Mouse (Mus musculus): ENCODE measurements around the gene Rbp2.

Gene Rbp2

DNA sequence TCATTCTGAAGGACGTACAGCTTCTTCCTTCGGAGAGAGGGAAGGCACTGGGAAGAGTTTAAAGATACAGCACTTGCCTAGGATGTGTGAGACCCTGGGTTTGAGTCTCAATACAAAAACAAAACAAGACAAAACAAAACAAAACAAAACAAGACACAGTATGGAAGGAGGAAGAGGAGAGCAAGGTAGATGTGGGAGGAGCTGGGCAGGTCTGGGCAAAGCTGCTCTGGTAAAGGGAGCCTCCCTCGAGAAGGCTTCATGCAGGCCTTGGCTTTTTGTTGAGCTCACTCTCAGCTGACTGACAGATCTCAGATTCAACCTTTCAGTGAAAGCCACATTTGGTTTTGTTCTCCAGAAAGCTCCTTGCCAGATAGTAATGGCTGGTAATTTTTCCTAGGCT, at the start of gene Rbp2:
Gene Rbp2, plus strand, starts transcription at position 301 of the 400 bp plus-strand sequence.
- no peak for DNase-seq (ENCODE audit: low spot score)

DNA sequence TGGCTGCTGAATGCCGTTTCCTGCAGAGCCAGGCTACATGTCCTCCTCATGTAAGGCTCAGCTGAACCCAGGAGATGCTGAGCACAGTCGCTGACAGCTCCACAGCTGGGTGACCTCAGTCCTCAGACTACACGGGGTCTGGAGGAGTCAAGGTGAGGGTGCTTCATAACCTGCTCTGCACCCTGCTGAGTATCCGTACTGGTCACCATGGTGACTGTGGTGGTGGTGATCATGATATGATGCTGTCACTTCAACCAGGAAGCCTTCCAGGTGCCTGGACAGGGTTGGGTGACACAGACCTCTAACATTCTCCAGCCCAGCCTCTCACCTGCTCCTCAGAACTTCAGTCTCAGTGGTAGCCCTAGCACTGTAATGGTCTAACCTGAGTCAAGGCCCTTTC, 48.1 kb upstream of the Rbp2 start:
- no peak for DNase-seq (ENCODE audit: low spot score)

DNA sequence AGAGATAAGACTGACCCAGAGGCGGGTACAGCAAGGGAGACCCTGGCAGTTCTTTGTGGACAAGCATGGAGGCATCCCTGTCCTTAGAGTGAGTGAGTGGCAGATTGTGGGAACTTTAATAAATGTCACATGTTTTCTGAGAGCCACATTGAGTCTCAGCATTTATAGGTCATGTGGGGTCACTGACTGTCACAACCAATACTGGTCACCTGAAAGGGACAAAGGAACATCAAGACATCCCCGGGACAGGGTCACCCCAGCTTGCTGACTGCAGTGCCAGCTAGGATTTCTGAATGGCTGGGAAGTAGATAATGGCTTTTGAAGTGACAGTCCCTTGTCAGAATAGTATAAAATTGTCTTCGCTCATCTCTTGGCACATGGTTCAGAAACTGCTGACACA, 46.8 kb upstream of the Rbp2 start:
- DNase-seq (ENCODE audit: low spot score) = no peak

DNA sequence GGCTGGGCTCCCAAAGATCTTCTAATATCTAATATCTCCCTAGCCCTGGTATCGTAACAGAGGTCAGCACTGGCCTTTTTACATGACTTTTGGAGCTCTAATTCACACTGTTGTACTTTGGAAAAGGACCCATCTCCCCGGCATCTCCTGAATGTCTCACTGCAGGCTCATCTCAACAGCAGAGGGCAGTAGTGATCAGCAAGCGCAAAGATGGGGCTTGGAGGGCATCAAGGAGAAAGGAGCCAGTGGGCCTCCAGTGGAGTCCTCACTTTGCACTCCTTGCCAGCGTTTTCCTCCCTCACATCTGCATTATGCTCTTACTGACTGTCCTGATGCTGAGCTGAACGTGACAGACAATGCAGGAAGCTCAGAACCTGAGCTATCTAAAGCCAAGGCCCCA, 43.3 kb upstream of the Rbp2 start:
- DNase-seq (ENCODE audit: low spot score) = no peak

DNA sequence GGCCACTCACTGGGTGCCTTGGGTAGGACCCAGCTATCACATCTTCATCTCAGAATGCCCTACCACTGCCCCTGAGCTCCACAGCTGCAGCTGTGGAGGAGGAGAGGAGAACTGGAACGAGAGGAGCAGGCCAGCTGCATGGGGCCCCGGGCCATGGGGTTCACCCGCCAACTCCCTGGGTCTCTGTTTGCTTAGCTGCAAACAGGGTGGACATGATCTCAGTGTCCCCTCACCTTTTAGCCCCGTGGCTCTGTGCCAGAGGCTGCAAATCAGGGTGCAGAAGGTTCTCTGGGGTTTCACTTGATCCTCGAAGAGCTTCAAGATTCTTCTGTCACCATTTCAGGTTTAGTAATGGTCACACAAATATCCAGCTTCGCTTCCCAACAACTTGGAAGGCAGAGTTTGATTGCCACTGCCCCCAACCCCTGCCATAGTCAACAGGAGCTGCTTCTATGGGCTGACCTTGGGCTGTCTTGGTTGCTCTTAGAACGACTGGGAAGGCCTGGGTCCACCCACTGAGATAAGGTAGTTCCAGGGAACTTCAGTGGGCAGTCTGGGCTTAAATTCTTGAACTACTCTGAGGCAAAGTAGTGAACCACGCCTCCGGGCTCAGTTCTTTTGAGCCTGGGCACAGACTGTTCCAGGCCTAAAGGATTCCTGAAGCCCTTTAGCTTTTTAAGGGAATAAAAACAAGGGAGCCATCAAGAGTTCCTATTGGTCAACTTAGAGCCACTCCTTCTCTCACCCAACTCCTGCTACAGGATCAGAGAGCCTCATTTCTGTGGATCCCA, 40.4 kb upstream of the Rbp2 start:
- no peak for DNase-seq (ENCODE audit: low spot score)

DNA sequence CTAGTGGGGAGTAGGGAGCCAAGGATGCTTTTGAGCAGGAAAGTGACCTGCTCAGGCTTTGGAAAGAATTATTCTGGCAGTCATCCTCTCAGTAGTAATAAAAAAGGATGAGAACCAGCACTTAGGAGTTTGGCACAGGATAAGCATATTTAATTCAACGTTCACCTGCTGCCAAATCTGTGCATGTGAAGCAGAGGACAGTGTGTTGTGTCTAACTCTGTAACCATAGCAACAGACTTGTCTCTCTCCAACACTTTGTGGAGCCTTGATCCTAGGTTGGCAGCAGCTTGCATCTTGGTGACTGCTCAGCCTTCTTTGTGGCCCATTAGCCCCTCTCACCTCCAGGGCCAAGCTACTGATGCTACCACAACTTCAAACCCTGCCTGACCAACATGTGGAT, 34.9 kb upstream of the Rbp2 start:
- DNase-seq (ENCODE audit: low spot score) = no peak

DNA sequence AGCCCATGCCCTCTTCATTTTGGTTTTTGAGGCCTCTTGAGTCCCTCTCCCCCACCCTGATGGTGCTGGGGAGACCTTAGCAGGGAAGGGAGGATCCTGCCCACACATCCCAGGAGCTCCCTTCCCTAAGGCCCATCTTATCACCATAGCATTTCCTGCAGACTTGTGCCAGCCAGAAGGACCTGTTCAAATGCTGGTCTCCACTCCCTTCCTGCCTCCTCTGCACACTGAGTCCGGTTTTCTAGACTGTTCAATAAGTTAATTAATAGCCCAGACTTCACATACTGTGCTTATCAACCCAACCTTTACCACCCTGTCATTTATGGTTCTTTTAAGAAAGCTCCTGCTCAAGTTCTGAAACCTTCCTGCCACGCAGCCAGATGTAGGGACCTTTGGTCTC, 19.2 kb upstream of the Rbp2 start:
- no peak for DNase-seq (ENCODE audit: low spot score)

DNA sequence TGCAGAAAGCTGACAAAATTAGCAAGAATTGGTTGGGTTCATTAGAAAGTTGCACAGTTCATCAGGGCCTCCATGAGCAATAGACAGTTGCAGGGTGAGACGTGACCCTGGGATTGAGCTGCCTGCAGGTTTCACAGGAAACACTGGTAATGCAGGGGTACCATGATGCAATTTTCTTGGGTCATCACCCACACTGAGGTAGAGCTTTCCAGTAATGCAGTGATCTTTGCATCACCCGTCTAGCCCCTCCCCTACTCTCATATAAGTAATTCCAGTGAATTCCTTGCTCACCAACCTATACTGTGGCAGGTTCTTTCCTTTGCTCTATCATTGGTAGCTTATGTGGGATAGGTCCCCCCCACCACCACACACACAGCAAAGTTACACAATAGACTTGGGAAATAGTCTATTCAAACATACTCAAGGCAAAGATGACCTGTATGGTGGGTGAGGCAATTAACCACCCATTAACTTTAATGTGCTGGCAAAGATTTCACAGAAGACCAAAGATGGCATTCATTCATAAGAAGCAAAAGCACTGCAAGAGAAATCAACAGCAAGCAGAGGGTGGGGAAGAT, 5.7 kb upstream of the Rbp2 start:
- no peak for DNase-seq (ENCODE audit: low spot score)

DNA sequence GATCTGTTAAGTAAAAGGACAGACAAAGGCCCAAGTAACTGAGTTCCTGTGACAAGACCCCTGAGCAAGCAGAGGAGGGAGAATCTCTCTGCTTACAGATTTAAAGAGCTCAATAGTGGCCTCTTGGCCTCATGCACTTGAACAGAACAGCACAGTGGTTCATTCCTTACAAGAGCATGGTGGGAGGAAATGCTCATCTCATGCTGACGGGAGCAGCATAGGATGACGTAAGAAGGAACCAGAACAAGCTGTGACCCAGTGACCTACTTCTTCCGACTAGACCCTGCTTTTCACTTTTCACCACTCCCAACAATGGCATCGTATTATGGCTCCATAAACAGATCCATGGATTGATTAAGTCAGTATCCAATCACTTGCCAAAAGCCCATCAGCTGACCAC, 3.7 kb upstream of the Rbp2 start:
- no peak for DNase-seq (ENCODE audit: low spot score)

DNA sequence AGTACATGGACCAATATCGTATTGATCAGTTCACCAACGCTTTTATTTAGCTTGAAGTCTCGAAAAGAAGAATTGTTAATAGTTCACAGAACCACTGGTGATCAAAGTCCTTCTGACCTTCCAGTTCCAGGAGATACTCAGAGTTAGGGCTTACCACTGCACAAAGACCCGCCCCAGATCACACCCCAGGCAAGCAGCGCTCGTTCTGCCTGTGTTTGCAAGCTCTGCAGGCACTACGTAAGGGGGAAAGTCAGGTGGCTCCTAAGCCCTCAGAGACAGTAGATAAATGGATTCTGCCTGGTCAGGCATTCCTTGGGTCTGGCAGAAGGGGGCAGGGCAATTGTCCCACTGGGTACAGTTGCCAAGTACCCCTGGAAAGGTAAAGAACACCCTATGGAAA, 895 bp upstream of the Rbp2 start:
- no peak for DNase-seq (ENCODE audit: low spot score)

DNA sequence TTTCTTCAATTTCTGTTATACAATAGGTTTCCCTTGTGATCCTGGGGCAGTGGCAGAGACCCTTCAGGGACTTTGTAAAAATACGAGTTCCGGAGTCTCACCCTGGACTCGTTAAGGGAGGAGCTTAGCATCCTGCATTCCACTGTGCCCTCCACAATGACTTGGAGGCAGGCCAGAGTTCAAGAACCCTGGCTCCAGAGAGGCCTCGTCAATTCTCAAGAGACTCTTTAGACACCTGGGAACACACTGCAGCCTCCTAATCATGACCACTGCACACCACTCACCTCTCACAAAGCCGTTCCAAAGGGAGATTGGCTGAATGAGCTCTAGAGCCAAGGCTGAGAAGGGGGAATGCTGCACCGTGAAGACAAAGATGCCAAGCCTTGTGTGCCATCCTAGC, 1.4 kb downstream of the Rbp2 start:
- DNase-seq (ENCODE audit: low spot score) = no peak

DNA sequence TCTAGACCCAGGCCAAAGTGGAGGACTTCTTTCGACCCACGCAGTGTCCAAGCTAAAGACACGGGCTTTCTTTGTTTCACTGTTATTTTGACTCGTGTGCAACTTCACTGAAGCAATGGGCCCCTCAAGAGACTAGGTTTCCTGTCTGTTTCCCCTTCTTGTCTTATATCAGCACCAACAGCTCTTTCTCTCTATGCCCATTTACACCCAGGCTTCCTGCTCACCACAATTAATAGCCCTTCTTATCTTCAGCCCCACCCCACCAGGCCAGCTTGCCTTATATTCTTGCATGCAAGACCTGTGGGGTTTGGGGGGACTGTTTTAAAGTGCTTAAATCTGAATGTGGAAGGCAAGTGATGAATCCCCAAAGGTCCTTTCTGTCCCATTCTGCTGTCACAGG, 3.6 kb downstream of the Rbp2 start:
- no peak for DNase-seq (ENCODE audit: low spot score)

DNA sequence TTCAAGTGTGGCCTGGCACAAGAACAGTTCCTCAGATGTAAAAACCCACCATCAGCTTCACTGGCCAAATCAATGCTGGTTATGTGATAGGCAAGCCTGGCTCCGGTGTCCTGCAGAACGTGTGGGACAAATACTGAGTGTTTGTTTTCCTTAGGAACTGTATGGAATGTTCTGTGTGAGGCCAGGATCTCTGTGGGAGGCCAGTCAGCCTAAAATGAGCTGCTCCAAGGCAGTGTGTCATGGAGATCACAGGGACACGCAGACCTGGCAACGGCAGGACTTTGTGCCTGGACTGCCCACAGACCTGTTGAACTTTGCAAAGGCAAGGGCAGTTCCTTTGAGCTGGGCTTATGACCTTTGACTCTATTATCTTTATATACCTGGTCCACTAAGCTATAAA, 4.2 kb downstream of the Rbp2 start:
- no peak for DNase-seq (ENCODE audit: low spot score)

DNA sequence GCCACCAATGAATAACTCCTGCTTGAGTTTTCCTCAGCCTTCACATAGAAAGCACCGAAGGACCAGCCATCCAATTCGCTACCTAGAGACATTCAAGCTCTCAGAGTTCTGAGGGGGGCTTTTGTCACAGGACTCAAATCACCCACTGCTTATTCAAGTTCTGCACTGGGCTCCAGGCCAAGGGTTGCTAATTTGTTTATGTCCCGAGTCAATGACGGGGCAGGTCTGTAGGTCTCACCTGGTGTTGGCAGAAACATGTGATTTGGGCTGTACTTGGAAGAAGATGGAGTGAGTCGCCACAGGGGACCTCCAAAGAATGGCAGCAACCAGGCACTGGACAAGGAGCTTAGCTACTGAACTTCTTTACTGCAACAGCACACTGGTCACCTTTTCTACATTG, 5.2 kb downstream of the Rbp2 start:
- DNase-seq (ENCODE audit: low spot score) = no peak

DNA sequence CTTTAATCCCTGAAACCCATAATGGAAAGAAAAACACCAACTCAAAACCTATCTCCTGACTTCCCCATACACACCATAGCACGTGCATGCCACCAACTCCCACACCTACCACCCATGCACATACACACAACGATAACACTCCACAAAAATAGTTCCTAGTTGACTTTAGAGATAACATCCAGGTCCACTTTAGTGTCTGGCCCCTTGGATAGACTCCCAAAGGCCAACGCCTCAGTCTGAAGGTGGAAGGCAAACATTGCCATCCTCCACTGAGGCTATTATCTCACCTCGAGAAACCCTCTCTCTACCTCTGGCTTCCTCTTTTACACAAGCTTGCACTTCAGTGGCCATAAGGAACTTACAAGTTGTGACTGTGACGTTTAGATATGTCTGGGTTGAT, 6.3 kb downstream of the Rbp2 start:
- no peak for DNase-seq (ENCODE audit: low spot score)

DNA sequence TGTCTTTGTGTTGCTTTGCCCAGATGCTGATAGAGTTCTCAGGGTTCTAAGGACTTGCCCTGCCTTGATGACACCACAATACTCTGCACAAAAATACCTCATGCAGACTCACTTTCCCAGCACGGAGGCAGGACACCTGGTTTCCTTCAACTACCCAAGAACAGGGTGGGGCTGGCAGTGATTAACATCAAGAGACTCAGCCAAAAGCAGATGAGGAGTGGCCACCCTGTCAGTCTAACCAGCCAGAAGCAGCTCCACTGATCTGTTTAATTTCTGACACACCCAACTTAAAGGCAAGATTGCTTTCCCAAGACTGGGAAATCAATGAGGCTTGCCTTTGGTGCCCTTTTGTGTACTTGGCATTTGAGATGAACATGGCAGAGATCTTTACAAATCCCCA, 6.9 kb downstream of the Rbp2 start:
- DNase-seq (ENCODE audit: low spot score) = no peak

DNA sequence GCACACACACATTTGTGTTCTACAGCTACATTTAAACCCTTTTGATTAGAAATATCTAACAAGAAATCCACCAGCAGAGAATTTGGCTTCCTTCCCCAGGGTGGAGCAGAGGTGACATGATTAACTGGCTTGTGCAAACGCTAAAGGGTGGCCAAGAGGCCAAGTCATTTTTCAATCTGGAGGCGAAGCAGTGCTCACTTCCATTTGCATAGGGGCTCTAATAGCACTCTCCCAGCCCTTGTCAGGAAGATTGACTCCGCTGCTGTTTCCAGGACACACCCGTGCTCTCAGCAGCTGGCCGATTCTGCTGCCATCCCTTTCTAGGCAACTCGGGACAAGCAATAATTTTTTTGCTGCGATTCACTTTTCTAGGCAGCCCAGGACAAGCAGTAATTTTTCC, 11.2 kb downstream of the Rbp2 start:
- no peak for DNase-seq (ENCODE audit: low spot score)

DNA sequence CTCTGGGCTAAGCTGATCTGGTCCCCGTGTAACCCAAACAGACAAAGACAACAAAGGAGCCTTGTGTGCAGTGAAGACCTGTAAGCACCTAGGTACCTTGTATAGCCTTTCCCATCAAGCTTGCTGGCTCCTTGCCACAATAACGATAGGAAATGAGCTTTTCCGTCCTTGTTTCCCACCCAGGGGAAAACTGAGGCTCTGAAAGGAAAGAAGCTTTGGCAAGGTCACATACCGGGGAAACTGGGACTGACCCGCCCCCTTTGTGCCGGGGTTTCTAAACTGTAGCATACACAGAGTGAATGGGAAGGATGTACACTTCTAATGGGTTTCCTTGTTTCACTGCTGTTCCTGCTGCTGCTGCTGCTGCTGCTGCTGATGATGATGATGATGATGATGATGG, 12.1 kb downstream of the Rbp2 start:
- DNase-seq (ENCODE audit: low spot score) = no peak

DNA sequence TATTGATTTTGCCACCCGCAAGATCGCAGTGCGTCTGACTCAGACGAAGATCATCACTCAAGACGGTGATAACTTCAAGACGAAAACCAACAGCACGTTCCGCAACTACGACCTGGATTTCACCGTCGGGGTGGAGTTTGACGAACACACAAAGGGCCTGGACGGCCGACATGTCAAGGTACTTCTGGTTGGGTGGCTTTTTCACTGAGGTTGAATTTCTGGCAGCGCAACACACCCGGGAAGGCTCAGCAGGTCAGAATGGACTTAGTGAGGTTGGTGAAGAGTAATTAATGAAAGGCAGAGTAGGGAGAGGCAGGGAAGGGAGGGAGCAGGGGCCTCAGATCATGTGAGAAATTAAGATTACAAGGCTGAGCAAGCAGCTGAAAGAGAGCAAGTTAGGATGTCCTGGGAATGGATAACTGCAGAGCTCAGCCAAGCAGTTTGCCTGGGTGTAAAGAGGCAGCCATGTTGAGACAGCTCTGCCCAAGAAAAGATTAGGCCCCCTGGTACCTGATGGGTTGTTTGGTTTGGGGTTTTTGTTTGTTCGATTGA, 12.9 kb downstream of the Rbp2 start:
- no peak for DNase-seq (ENCODE audit: low spot score)

DNA sequence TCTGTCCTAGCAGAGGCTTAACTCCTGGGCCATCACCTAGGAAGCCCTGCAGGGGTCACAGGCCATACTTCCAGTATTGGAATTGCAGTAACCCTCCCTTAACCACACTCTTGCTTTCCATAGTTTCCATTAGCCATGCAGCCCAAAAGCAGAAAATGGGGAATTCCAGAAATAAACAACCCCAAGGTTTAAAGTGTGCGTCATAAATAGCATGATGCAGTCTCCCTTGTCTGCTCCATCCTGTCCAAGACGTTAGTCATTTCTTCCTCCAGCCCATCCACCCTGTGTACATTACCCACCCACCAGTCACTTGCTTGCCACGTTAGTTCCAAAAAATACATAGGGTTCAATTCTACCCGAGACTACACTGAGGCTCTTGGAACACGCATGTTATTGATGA, 13.7 kb downstream of the Rbp2 start:
- DNase-seq (ENCODE audit: low spot score) = no peak

DNA sequence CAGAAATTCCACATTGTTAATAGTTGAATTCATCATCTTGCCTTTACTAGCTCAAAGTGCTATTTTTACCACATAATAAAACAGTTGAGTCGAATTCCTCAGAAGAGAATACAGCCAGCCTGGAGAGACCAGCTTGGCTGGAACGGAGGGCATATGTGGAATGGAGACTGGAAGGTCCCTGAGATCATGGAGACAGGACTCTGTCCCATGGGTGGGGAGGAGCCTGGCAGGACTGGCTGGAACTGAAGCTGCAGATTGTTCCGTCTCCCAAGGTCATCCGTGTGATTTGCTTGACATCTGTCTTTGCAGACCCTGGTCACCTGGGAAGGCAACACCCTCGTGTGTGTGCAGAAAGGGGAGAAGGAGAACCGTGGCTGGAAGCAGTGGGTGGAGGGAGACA, 21.6 kb downstream of the Rbp2 start:
- DNase-seq (ENCODE audit: low spot score) = no peak

DNA sequence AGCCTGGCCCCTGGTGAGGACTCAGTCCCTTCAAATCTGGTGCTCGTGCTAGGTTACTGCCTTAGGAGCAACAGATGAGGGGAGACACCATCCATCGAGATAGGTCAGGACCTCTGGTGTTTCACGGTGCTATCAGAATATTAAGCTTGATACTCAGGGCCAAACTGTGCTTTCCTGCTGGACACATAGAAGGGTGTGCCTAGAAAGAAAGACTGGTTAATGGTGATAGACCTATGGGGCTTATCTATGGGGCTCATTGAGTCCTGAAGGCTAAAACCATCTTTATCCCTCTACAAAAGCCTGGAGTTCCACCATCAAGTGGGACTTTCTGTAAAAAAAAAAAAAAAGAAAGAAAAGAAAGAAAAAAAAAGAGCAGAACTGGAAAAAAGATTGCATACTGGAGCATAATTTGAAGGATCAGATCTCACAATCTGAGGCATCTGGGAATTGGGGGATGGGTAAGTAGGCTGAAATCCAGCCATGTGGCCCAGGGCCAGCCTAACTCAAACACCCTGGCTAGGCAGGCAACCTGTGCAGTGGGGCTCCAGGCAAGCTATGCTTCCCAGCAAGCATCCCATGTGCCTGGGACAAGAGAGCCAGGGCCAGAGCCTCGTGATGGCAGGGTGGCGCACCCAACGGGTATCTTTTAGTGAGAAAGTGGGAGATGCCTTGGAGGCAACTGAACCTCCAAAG, 24.6 kb downstream of the Rbp2 start:
- DNase-seq (ENCODE audit: low spot score) = no peak

DNA sequence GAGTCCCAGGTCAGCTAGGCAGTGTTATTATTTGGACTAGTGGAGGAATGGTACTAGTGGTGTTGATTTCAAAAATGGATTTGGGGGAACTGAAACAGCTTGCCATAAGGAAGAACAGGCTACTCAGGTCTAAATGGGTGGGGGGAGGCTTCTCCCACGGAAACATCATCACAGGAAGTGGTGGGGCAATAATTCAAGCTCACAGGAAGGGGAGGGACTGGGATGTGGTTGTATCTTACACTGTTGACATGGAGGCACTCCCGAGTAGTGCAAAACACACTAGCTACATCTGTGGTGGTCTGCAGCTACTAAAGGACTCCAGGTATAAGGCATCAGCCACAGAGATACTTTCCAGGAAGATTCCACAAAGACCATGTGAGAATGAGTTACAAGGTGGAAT, 38.0 kb downstream of the Rbp2 start:
- DNase-seq (ENCODE audit: low spot score) = no peak
